Mouse (Mus musculus) bone marrow, adult 2 months (tissue): ENCODE results near the gene Tnni1. TPM values are rescaled to one million over a fixed set of nuclear protein-coding genes. Genes with fewer than 3 reads are reported as not detected.

Source experiments
- H3K27ac ChIP-seq: fragments of 200-500 bp; 2 replicates; pipeline ENCODE4 v1.5.1; 2012; ENCODE audit warnings: low read depth, mild to moderate bottlenecking, control low read depth, inconsistent platforms, low read length; ENCODE audit not compliant: control insufficient read depth, poor library complexity, insufficient read depth
- H3K4me1 ChIP-seq: fragments of 200-500 bp; 2 replicates; pipeline ENCODE4 v1.6.1; 2011; ENCODE audit warnings: low read length; ENCODE audit not compliant: control insufficient read depth, insufficient read depth
- H3K4me3 ChIP-seq: fragments of 200-500 bp; replicated peaks from 2 replicates; pipeline ENCODE3; 2011; ENCODE audit warnings: mild to moderate bottlenecking, low read depth, low read length, control low read depth; ENCODE audit not compliant: control insufficient read depth
- CTCF ChIP-seq: fragments of 200-500 bp; IDR thresholded peaks from 2 replicates; pipeline ENCODE4 v1.5.1; 2011; ENCODE audit warnings: low read length, control low read depth; ENCODE audit not compliant: control insufficient read depth, insufficient read depth
- POLR2A ChIP-seq: fragments of 200-500 bp; IDR thresholded peaks from 2 replicates; pipeline ENCODE4 v1.6.1; 2011; ENCODE audit warnings: low read depth, mild to moderate bottlenecking, control low read depth, low read length, borderline replicate concordance; ENCODE audit not compliant: control insufficient read depth
- WGBS: fragments of 180-500 bp; shearing (Covaris S2); methylation state at CpG from one replicate; pipeline ENCODE4 v1.1.7; 2018; 5-methylcytosine and 5-hydroxymethylcytosine counted together
- polyA plus RNA-seq: library from polyadenylated mRNA; stranded (reverse); fragments of >200 nt; gene quantifications from 2 replicates; pipeline ENCODE4 v1.2.4, GENCODE M21; 2011; ENCODE audit warnings: low replicate concordance; ENCODE audit not compliant: missing spikeins, insufficient read depth, insufficient read length

Tnni1 gene
- polyA plus RNA-seq, 1 experiment, result not detected

DNA sequence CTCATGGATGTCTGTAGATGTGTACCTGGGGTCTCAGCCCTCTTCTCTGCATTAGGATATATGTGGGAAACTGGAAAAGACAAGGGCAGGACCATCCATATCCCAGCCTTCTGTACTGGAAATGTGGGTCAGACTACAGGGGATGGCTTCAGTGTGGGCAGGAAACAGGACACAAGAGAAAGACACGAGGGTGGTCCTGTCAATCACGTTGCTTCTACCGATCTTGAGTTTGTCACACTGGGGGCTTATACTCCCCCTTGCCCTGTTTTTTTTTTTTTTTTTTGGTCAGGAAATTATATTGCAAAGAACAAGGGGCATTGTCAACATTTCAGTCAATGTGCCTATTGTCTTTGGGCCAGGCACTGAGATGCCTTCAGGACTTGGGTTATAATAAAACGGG lies 59.4 kb downstream of the Tnni1 start:
- 63% methylated on average over 4 of the region's 4 CpGs for WGBS
- Histone ChIP-seq H3K4me3 (no peak overlapping the region), H3K4me1 (no peaks in the 10 kb centered on the region; the same call in 1 of the 2 replicates), H3K27ac (no peak overlapping the region)
- TF ChIP-seq CTCF, result no peak
- TF ChIP-seq POLR2A, result no peak

GRCm38 (mm10) chr1:135839065-135839464 lies 59.8 kb downstream of the Tnni1 start:
- no peak overlapping the region for H3K4me3 ChIP-seq
- TF ChIP-seq CTCF (no peak), POLR2A (no peak)
- H3K27ac ChIP-seq, result no peak overlapping the region
- 81% methylated on average over 6 of the region's 6 CpGs for WGBS
- no peaks in the 10 kb centered on the region; the same call in 1 of the 2 replicates for H3K4me1 ChIP-seq

GRCm38 (mm10) chr1:135840675-135841395 lies 61.6 kb downstream of the Tnni1 start:
- H3K4me1 ChIP-seq, result no peaks in the 10 kb centered on the region; the same call in 1 of the 2 replicates
- H3K4me3 ChIP-seq, result no peak overlapping the region
- TF ChIP-seq CTCF, result no peak
- TF ChIP-seq POLR2A, result no peak
- 70% methylated on average over 15 of the region's 15 CpGs for WGBS
- H3K27ac ChIP-seq, result no peak overlapping the region; the same call in 1 of the 2 replicates

DNA sequence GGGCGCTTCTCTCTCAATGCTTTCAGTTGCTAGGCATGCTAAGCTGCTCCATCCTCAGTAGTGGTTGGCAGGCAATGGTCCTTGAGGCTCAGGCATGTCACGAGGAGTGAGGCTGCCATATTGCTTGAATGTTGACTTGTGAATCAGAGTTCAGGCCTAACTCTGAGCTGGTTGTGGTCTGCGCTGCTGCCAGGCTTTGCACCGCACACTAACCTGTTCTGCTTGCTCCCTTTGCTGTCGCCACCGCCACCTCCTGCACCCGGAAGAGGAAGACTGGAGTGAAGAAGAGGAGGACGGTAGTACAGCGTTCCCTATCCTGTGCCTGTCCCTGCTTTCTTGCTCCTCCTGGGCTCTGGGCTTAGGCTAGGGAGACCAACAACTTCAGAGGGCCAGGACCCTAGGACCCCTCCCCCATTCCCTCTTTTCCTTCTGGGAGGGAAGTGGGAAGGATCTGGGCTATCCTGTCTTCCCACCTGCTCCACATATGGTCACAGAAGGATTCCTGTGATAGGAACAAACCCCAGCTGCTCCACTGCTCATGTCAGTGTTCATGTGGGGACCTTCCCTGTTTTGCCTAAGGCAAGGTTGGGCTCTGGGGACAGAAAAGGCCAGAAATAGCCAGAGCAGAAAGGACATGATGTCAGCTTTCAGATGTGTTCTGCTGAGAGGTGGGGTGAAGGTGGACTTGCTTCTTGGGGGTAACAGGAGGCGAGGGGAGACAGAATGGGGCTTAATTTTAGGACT lies 64.5 kb downstream of the Tnni1 start:
- no peak for TF ChIP-seq POLR2A
- TF ChIP-seq CTCF, result no peak
- H3K27ac ChIP-seq, result no peak overlapping the region
- H3K4me3 ChIP-seq, result no peak overlapping the region
- no peaks in the 10 kb centered on the region; the same call in 1 of the 2 replicates for H3K4me1 ChIP-seq
- 85% methylated on average over 10 of the region's 10 CpGs for WGBS

GRCm38 (mm10) chr1:135844481-135844880 lies 65.2 kb downstream of the Tnni1 start:
- WGBS, result 47% methylated on average over 6 of the region's 6 CpGs
- no peak for TF ChIP-seq POLR2A
- no peak for TF ChIP-seq CTCF
- H3K27ac ChIP-seq, result no peak overlapping the region
- no peak overlapping the region for H3K4me3 ChIP-seq
- no peaks in the 10 kb centered on the region; the same call in 1 of the 2 replicates for H3K4me1 ChIP-seq

GRCm38 (mm10) chr1:135846632-135847031 lies 67.4 kb downstream of the Tnni1 start:
- no peak for TF ChIP-seq POLR2A
- TF ChIP-seq CTCF, result no peak
- 88% methylated on average over 5 of the region's 5 CpGs for WGBS
- Histone ChIP-seq H3K4me3 (no peak overlapping the region), H3K4me1 (no peaks in the 10 kb centered on the region), H3K27ac (no peak overlapping the region)

DNA sequence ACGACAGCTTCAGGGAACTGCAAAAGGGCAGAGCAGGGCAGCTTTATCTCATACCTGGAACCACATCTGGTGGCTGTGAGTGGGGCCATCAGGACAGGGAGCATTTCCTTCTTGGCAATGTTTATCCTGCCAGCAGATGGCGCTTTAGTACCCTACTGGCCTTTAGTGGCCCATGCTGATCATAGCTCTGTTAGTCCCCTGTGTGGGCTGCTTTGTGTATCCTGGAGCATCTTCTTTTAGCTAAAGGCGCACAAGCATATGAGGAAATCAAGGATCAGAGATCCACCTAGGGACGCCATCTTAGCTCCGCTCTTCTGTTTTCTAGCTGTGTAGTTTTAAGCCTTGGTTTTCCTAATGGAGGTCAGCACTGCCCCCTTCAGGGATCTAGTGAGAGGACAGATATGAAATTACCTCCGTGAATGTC lies 67.9 kb downstream of the Tnni1 start:
- Histone ChIP-seq H3K4me1 (no peaks in the 10 kb centered on the region), H3K27ac (no peak overlapping the region), H3K4me3 (no peak overlapping the region)
- WGBS, result 24% methylated on average over 6 of the region's 6 CpGs
- TF ChIP-seq CTCF, result peak; percentile 68
- TF ChIP-seq POLR2A, result no peak

- Histone ChIP-seq H3K4me3 (no peak overlapping the region), H3K4me1 (no peaks in the 10 kb centered on the region), H3K27ac (no peak overlapping the region)
- 18% methylated on average over 17 of the region's 17 CpGs for WGBS
- TF ChIP-seq POLR2A (no peak), CTCF (no peak)
Observed at GRCm38 (mm10) chr1:135847611-135848351, 68.5 kb downstream of the Tnni1 start.
